Mouse (Mus musculus) megakaryocyte, adult 5-6 weeks (primary cell): Measurements from ENCODE around the gene Stk35. TPM values are rescaled to one million over a fixed set of nuclear protein-coding genes. Genes with fewer than 3 reads are reported as not detected.

ENCODE experiments used
- ATAC-seq: 2 replicates; pipeline ENCODE4 v1.8.0; 2016; ENCODE audit warnings: mild to moderate bottlenecking, inconsistent platforms; ENCODE audit not compliant: poor library complexity, severe bottlenecking
- total RNA-seq, 2 experiments: library from RNA; stranded (forward) in 1 of 2; stranded (reverse) in 1 of 2; fragments of 153-499, 151-499 nt in 1 of 2; fragments of 221-1000, 200-1000 nt in 1 of 2; gene quantifications; 2 replicates each; pipeline versions ENCODE4 v1.2.3 to v1.2.4; 2015 to 2017

Gene Stk35
- total RNA-seq (2015) (16.8 and 18.7 TPM in 2 replicates), total RNA-seq (2017) (6.5 and 10.9 TPM in 2 replicates)

DNA sequence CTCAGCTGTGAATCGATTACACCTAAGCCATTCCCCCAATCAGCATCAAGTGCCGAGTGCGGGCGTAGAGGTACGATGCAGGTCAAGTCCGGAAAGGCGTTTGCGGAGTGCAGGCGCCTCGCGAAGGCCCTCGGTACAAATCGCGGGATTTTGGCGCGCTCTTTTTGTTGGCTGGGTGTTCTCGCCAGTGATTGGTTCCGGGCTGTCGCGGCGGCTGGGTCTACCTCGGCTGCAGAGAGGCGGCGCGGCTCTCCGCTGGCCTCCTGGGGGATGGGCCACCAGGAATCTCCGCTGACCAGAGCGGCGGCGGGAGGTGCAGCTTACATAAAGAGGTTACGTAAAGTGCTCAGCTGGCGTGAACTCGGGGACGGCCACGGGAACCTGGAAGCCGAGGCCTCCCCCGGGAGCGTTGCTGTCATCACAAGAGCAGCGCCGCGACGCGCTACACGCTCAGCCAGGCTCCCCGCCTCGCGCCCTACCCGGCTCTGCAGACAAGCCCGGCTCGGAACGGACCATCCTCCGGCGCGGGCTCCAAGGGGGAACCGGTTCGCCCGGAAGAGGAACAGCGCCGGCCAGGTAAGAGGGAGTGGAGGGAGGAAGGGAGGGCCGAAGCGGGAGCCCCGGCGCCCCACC, at the start of gene Stk35:
Stk35 (plus strand) TSS at position 247 of the 633 bp plus-strand sequence.
- peak; percentile 73 for ATAC-seq

DNA sequence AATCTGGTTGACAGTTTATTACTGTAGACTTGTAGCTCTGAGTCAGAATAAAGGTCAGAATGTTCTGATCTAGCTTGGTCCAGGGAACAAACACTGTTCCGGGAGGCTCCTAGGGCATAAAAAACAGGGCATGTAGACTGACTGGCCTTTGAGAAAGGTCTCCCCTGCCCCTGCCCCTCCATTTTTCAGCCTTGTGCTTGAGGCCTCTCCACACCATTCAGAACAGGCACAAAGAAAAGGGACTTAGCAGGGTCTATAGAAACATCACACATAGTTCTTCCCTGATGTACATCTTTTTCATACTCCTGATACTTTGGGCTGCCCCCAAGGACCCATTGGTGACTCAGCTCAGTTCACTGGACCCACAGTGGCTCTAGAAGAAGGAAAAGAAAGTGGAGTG, 18.3 kb upstream of the Stk35 start:
- no peak for ATAC-seq

DNA sequence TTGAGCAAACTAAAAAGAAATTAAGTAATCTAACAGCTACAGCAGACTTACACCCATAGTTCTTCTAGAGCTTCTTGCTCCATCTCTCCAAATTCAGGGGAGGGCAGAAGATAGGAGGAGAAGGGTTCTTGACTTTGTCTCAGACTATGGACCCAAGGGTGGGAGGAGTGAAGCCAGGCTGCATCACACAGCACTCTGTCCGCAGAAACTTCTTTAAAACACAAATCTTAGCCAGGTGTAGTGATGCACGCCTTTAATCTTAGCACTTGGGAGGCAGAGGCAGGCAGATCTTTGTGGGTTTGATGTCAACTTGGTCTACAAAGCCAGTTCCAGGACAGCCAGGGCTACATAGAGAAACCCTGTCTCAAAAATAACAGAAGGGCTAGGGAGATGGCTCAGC, 3.8 kb upstream of the Stk35 start:
- ATAC-seq, result no peak

DNA sequence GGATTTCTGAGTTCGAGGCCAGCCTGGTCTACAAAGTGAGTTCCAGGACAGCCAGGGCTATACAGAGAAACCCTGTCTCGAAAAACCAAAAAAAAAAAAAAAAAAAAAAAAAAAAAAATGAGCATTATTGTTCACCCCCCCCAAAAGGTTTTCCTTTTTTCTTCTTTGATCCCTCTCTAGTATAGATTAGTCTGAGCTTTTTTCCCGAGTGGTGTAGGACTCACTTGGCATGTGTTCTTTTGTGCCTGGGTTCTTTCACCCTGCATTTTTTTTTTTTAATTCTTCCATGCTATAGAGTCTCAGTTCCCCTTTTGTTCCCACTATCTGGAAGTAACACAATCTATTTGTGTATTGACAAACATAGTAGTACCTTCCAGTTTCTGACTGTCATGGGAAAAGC, 2.6 kb upstream of the Stk35 start:
- no peak for ATAC-seq

DNA sequence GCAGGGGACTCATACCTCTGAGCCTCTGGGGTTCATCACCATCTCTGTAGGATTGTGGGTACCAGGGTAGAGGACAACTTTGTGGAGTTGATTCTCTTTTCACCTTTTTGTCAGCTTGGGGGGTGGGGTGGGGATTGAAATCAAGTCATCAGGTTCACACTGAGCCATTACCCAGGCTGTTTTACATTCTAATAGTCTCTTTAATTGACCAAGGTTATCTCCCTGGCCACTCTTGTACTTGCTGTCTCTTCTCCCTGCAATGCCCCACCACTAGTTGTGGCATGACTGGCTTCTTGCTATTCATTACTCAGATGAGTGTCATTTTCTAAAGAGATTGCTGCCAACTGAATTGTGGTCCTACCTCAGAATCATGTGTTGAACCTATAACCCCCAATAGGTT, 1.9 kb upstream of the Stk35 start:
- no peak for ATAC-seq

DNA sequence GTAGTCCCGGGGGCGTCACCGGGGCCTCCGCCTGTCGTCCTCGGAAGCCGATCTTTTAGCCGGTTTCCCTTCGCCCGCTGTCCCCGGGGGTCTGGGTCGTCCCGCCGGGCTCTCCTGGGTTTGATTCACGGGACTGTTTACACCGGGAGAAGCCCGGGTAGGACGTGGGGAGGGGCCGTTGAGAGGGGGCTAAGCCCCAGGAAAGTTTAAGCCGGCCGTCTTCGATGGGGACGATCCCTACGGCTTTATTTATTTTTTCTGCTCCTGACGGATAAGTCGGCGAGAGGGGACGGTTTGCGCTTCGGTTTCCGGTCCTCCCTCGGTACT, 550 bp downstream of the Stk35 start:
- ATAC-seq, result no peak; the same call in 1 of the 2 replicates

DNA sequence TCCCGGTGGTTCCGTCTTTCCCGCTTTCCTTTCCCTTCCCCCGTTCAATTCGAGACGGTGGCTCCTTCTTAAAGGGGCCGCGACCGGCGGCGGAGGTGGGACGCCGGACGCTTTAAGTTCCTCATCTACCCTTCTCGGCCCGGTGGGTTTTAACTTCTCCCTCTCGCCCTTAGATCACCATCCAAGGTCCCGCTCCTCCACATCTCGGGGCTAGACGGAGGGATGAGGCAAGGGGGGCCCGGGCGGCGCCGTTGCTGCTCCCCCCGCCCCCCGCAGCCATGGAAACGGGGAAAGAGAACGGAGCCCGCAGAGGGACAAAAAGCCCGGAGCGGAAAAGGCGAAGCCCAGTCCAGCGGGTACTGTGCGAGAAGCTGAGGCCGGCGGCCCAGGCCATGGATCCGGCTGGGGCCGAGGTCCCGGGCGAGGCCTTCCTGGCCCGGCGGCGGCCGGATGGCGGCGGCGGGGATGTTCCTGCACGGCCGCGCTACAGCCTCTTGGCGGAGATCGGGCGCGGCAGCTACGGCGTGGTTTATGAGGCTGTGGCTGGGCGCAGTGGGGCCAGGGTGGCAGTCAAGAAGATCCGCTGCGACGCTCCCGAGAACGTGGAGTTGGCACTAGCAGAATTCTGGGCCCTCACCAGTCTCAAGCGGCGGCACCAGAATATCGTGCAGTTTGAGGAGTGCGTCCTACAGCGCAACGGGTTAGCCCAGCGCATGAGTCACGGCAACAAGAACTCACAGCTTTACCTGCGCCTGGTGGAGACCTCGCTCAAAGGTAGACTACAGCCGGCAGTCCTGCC, 1.1 kb downstream of the Stk35 start:
- peak; percentile 79 for ATAC-seq

DNA sequence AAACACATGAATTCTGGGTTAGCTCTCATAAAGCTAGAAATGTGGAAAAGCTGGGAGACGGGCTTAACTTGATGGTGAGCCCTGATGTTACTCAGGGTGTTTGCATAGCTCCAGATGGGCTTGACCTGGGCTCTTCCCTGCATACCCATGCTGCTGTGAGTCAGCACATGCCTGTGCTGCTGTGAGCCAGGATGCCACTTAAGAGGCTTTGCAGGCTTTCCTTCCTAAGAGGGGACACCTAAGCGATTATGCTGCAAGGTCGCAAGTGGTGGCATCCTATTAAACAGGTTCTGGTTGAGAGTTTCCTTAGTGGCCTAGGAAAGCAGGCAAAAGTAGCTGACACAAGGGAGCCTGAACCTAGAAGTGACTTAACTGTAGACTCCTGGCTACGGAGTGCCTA, 5.2 kb downstream of the Stk35 start:
- no peak for ATAC-seq

DNA sequence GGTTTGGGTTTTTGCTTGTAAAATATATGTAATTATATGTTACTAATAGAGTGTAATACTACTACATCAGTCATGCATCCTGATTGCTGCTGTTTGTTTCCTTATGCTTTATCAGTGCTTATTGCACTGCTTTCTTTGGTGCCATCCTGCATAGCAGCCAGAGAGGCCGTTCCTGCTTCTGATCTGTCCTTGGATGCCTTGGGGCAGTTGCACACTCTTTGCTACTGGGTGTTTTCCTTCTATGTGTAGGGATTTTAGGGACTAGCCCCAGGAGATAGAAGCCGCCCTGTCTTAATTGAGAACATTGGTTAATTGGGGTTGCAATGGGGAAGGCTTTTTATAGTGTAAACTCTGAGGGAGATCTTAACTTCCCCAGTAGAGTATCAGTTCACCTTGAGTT, 6.2 kb downstream of the Stk35 start:
- ATAC-seq, result no peak

DNA sequence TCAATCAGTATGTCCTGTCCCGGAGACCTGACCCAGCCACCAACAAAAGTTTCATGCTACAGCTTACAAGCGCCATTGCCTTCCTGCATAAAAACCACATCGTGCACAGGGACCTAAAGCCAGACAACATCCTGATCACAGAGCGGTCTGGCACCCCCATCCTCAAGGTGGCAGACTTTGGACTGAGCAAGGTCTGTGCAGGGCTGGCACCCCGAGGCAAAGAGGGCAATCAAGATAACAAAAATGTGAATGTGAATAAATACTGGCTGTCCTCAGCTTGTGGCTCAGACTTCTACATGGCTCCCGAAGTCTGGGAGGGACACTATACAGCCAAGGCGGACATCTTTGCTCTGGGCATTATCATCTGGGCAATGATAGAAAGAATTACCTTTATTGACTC, 10.2 kb downstream of the Stk35 start:
- no peak for ATAC-seq

DNA sequence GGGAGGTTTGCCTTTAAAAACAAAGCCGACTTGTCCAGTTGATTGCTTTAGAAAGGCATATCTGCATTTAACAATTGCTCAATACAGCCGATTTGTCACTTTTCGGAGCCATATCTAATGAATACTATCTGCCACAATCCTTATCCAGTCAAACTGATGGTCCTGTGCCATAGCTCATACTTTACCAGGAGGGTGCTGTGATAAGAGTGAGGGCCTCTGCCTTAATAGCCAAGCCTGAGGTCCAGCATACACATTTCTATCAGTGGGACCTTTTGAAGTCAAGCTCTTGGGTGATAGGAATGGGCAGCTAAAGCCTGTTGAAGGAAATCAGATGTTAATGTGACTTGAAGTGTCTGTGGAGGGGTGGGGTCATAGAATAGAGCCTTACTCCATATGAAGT, 13.7 kb downstream of the Stk35 start:
- ATAC-seq, result no peak

DNA sequence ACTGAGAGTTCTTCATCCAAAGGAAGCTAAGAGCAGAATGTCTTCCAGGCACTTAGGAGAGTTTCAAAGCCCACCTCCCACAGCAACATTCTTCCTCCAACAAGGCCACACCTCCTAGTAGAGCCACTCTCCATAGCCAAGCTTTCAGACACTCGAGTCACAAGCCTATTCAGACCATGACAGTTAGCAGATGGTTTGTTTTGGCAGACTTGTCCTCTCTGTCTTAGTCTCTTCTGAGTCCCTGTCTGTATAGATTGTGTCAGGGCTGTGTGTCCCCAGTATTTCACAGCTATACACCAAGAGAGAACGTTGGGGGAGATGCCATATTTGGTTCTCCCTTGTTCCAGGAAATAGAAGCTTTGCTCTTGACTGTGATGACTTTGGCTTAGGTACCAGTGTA, 14.8 kb downstream of the Stk35 start:
- no peak for ATAC-seq

DNA sequence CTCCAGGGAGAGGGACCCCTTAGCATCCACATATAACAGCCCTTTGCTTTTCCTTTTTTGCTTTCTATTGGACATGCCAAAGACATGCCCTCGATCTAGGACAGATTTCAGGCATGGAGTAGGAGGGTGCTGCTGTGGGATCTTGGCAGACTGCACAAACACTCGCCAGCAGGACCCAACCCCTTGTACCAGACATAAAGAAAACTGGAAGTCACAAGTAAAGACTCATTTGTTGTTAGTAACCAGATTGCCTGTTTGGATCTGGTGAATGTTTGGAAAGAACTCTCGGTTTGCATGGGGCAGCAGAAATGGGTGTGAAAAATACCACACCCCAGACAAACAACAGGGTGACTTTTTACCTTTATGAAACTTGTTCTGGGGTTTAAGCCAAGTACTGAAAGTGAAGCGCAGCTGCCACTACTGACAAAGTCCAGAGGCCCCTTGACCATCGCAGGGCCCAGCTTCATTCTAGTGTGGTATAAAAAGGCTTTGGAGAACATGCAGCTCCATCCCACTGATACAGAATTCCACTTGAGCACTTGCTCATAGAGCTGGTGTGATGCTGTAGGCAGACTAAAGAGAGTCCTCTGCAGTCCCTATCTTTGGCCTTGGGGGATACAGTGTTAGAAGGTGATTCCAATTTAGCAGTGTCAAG, 17.4 kb downstream of the Stk35 start:
- ATAC-seq, result no peak

DNA sequence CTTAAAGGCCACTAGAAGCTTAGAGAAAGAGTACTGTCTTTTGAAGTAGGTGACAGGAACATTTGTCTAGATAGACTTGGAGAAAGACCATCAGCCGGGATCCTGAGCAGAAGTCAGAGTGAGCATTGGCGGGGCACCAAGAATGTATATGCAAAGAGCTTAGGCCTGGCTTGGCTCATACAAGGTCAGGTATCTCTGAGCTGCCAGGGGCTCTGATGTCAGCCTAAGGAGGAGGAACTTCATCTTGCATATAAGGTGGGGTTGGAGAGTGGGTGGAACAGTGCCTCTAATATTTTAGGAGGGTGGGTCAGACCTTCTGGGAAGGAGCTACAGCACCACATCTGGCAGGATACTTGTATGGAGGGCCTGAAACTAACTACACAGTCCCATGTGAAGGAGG, 18.6 kb downstream of the Stk35 start:
- ATAC-seq, result no peak

DNA sequence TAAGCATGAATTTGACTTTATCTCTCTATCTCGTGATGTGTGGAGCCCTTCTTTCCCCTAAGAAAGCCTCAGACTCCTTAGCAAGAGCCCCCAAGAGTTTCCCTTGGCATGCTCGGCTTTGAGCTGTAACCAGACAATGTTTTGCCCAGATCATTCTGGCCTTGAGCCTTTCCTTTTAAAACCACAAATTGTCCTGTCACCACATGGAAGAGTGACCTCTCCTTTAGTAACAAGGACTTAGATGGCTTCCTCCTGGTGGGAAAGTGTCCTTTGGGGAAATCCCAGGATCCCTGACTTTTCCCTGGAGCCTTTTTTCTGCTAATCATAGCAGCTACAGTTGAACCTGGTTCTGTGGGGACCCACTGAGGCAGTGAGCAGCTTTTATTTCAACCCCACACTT, 19.2 kb downstream of the Stk35 start:
- no peak for ATAC-seq

DNA sequence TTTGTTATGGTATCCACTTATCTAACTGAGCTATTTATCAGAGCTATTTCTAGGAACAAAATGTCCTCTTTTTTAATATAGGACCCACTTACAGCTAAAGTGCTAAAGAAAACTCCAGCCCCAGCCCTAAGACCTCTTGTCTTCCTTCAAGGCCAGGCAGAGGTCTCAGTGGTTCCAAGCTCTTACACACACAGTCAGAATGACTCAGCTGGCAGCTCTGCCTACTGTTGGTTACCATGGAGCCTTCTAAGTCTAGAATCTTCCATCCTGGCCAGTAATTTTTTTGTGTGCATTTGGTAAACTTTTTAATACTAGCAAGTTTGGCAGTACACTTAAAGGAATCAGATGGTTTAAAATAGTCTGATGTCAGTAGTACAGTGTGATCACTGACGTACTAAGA, 19.6 kb downstream of the Stk35 start:
- ATAC-seq, result no peak

DNA sequence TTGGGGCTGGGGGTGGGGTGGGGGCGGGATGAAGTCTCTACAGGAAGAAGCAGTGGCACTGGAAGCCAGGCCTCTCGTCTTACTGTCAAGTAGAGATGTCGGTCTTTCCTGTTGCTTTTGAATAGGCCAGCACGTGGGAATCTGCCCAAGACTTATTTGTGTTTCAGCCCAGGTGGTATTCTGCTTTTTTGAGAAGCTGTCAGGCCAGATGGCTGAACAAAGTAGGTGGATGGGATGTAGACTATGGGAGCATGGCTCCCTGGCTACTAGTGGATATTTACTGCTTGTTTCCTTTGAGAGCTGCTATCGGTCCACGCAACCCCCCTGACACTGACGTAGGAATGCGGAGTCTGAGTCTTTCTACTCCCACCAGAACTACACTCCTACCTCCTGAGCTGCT, 20.7 kb downstream of the Stk35 start:
- ATAC-seq, result no peak

DNA sequence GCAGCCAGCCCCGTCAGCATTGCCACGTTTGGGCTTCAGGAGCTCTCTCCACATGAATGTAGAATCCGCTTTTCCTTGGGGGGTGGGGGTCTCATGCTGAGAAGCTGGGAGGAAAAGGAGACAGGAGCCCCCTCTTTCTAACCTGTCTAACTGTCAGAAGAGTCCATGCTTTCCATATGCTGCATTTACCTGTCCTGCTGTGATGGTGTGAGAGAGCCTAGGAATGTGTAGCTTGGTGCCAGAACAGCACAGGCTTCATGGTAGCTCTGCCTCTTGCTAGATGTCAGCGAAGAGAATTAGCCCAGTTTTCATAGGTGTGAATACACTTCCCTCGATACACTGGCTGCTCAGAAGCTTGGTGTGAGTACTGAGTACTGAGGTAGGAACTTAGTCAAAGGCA, 21.3 kb downstream of the Stk35 start:
- ATAC-seq, result no peak

DNA sequence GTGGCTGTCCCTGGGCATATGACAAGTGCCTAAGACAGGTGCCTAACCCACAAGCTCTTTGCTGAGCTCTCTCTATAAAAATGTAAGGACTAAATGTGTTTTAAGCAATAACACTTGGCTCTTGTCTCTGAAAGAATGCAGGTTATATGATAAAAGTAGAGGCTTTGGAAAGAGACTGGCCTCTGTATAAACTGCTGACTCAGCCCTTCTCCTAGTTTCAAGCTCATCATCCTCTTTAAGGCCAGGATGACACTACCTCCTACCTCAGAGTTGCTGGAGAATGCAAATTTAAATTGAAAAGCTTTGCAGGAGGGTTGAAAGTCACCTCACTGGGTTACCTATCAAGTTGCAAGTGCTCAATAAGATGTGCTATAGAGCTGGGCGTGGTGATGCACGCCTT, 23.0 kb downstream of the Stk35 start:
- no peak for ATAC-seq

DNA sequence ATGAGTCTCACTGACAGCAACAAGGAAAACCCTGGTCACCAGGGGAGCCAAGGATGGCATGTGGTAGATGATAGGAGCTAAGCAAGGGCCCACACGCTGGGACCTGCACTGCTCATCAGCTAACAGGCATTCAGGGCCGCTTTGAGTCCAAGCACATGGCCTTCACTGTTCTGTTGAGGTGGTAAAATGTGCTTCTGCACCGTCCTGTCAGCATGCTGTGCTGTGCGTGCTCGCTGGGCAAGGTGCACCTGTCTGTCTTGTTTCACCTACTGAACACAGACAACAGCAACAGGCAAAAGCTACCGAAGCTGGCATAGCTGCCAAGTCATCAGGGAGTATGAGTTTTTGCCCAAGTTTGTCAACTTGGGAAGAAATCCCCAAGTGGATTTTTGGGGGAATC, 23.9 kb downstream of the Stk35 start:
- ATAC-seq, result no peak

DNA sequence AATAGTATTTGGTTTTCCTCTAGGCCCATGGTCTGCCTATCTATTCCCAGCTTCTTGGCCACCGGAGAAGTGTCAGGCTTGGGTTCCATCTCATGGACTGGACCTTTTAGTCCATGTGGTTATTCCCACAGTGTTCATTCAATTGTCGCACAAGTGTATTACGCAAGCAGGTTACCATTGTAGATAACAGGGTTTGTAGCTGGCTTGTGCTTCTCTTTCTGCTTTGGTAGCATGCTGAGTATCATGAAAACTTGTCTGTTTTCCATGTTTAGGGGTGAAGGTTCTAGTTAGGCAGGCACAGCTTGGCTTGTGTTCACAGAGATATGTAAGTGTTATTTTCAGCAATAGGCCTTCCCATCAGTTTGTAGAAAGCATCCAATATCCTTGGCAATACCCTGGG, 25.8 kb downstream of the Stk35 start:
- ATAC-seq, result no peak

DNA sequence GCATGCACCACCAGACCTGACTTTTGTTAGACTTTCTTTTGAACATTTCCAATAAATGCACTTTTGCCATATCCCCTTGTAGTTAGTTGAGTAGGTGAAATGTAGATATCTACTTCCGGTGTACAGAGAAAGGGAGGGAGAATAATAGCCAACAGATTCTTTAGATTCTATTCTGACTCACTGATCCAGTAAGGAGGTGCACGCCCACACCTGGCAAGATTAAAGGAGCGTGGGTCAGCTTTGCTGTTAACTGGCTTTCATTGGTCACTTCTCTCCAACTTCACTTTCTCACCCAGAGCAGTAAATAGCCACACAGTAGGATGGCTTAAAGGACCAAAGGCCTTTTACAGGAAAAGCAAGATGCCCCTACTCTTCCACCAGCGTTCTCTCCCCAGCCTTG, 32.7 kb downstream of the Stk35 start:
- ATAC-seq, result no peak
